Mouse (Mus musculus) erythroblast, embryonic 14.5 days (primary cell): ENCODE results near the gene Ackr3. TPM values are rescaled to one million over a fixed set of nuclear protein-coding genes. Genes with fewer than 3 reads are reported as not detected.

ENCODE experiments used
- H3K27me3 ChIP-seq: 2 replicates; pipeline ENCODE4 v1.6.1; 2012; ENCODE audit warnings: inconsistent platforms; ENCODE audit not compliant: control insufficient read depth
- H3K36me3 ChIP-seq: 2 replicates; pipeline ENCODE4 v1.6.1; 2012; ENCODE audit warnings: mild to moderate bottlenecking, inconsistent platforms; ENCODE audit not compliant: control insufficient read depth
- H3K4me1 ChIP-seq: 2 replicates; pipeline ENCODE4 v1.6.1; 2012; ENCODE audit warnings: inconsistent platforms; ENCODE audit not compliant: control insufficient read depth
- H3K4me3 ChIP-seq: replicated peaks from 2 replicates; pipeline ENCODE3; 2012; ENCODE audit warnings: moderate library complexity, mild to moderate bottlenecking, inconsistent platforms
- H3K9me3 ChIP-seq: 2 replicates; pipeline ENCODE4 v1.6.1; 2012; ENCODE audit warnings: low read length, inconsistent platforms, mixed read lengths; ENCODE audit not compliant: control insufficient read depth
- GATA1 ChIP-seq: IDR thresholded peaks from 2 replicates; pipeline ENCODE4 v1.6.1; 2012; ENCODE audit warnings: low read length, inconsistent platforms, mixed read lengths
- TAL1 ChIP-seq: IDR thresholded peaks from 3 replicates; pipeline ENCODE4 v1.6.1; 2012; ENCODE audit warnings: low read length, inconsistent platforms, mixed read lengths
- polyA plus RNA-seq: library from polyadenylated mRNA; stranded (reverse); fragments of >175 nt; gene quantifications from 2 replicates; pipeline ENCODE4 v1.2.3, GENCODE M21; 2012

Gene Ackr3
- polyA plus RNA-seq, 1 experiment, result not detected

DNA sequence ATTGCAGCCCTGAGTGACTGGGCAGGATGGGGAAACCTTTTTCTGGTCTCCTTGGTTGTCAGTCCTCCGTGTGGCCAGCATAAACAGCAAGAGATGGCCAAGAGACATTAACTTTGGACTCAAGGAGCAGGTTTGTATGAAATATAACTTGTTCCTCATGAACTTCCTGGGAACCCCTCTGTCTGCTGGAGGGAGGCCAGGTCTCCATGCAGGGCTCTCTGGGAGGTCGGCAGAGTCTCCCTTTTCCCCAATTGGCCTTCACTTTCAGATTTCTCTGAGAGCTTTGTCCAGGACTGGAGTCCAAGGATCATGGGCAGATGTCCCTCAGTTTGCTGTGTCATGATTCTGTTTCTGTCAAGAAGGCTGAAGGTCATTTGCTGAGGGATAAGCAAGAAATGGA lies 6.0 kb downstream of the Ackr3 start:
- TF ChIP-seq GATA1 (no peak), TAL1 (no peak)

DNA sequence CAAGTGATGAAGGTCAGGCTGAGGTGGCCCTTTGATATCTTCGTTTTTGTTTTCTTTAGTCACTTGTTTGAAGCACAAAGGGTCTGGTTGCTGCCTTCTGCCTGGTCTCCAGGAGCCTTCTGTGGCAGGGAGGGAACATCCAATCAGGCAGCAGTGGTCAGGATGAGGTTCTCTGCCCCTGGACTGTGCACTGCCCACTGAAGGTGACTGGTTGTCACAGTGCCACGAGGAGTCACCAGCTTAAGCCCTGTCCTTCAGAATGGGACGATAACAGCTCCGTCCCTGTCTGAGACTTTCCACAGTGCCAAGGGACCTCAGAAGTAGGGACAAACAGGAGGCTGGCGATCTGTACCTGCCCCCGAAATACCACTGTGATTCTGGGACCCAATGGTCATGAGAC lies 6.6 kb downstream of the Ackr3 start:
- Histone ChIP-seq H3K36me3 (no peaks in the 10 kb centered on the region), H3K27me3 (peaks cover 26% of the 10 kb centered on the region), H3K9me3 (no peaks in the 10 kb centered on the region), H3K4me3 (no peak overlapping the region), H3K4me1 (no peaks in the 10 kb centered on the region)
- TF ChIP-seq GATA1 (no peak), TAL1 (no peak)

More for the DNA sequence above, 6.0 kb downstream of the Ackr3 start:
- Histone ChIP-seq H3K36me3 (no peaks in the 10 kb centered on the region), H3K9me3 (no peaks in the 10 kb centered on the region), H3K27me3 (peaks cover 32% of the 10 kb centered on the region), H3K4me3 (no peak overlapping the region), H3K4me1 (no peaks in the 10 kb centered on the region)

DNA sequence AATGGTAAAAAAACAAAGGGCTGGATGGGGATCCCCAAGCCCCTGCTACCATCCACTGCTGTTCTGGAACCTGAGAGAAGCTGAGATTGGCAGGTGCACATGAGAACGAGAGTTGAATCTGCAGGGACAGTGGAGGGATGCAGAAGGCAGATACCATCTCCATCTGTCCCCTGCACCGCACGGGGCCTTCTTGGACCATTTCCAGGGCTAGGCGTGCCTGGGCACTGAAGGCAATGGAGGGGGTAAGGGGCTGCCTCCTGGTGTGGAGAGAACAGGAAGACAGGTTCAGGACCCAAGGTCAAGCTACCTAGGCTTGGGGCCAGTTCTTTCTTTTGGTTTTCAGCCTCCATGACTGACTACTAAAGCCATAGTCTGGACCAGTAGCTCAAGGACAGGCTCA lies 7.0 kb downstream of the Ackr3 start:
- no peak overlapping the region for H3K4me3 ChIP-seq
- H3K36me3 ChIP-seq, result no peaks in the 10 kb centered on the region
- H3K4me1 ChIP-seq, result no peaks in the 10 kb centered on the region
- no peaks in the 10 kb centered on the region for H3K9me3 ChIP-seq
- H3K27me3 ChIP-seq, result peaks cover 22% of the 10 kb centered on the region
- TF ChIP-seq TAL1, result no peak
- no peak for TF ChIP-seq GATA1

- H3K36me3 ChIP-seq, result no peaks in the 10 kb centered on the region
- TF ChIP-seq GATA1 (no peak), TAL1 (no peak)
- H3K4me3 ChIP-seq, result no peak overlapping the region
- H3K9me3 ChIP-seq, result no peaks in the 10 kb centered on the region
- peaks cover 7% of the 10 kb centered on the region for H3K27me3 ChIP-seq
- peaks cover 2% of the 10 kb centered on the region; the same call in 1 of the 2 replicates for H3K4me1 ChIP-seq
Measured at GRCm38 (mm10) chr1:90212376-90212775, 8.6 kb downstream of the Ackr3 start.

GRCm38 (mm10) chr1:90212901-90213300 lies 9.1 kb downstream of the Ackr3 start:
- no peak overlapping the region for H3K4me3 ChIP-seq
- TF ChIP-seq GATA1 (no peak), TAL1 (no peak)
- peaks cover 4% of the 10 kb centered on the region for H3K27me3 ChIP-seq
- no peaks in the 10 kb centered on the region for H3K36me3 ChIP-seq
- H3K4me1 ChIP-seq, result peaks cover 2% of the 10 kb centered on the region; the same call in 1 of the 2 replicates
- H3K9me3 ChIP-seq, result no peaks in the 10 kb centered on the region

- no peak for TF ChIP-seq TAL1
- no peak for TF ChIP-seq GATA1
- H3K27me3 ChIP-seq, result no peaks in the 10 kb centered on the region
Measured at GRCm38 (mm10) chr1:90214021-90214420, 10.2 kb downstream of the Ackr3 start.

DNA sequence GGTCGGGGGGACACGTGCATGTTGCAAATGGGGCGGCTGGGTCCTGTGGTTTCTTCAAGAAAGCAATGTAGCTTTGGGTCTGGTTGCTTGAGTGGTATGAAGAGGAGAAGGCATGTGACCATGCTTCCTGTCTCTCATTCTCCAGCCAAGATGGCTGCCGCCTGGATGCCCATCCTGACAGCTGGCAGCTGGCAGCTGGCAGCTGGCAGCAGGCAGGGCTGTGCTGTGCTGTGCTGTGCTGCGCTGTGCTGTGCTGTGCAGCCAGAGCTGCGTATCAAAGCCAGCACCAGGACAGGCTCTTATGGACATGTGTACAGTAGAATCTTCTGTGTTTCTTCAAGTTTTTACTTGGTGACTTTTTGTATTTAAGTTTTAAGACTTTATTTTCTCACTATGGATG lies 11.1 kb downstream of the Ackr3 start:
- H3K27me3 ChIP-seq, result no peaks in the 10 kb centered on the region
- TF ChIP-seq GATA1 (no peak), TAL1 (no peak)
- H3K36me3 ChIP-seq, result no peaks in the 10 kb centered on the region
- H3K9me3 ChIP-seq, result no peaks in the 10 kb centered on the region
- H3K4me3 ChIP-seq, result no peak overlapping the region
- peaks cover 2% of the 10 kb centered on the region; the same call in 1 of the 2 replicates for H3K4me1 ChIP-seq

More at GRCm38 (mm10) chr1:90214021-90214420, 10.2 kb downstream of the Ackr3 start:
- H3K4me3 ChIP-seq, result no peak overlapping the region
- H3K4me1 ChIP-seq, result peaks cover 2% of the 10 kb centered on the region; the same call in 1 of the 2 replicates
- no peaks in the 10 kb centered on the region for H3K9me3 ChIP-seq
- H3K36me3 ChIP-seq, result no peaks in the 10 kb centered on the region

DNA sequence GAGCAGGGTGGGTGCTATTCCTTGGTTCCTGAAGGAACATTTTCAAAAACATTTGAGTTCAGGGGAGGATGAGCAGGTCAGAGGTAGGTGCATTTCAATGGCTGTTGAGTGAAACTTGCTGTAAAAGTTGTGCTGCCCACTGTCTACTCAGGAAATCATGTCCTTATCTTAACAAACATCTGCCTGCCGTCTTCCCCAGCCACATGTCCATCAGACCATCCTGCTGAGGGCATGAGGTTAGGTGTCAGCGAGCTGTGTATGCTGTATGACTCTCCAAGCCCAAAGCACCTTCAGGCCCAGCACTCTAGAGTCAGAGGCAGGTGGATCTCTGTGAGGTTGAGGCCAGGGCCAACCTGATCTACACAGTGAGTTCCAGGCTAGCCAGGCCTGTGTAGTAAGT lies 12.1 kb downstream of the Ackr3 start:
- H3K4me1 ChIP-seq, result peaks cover 2% of the 10 kb centered on the region; the same call in 1 of the 2 replicates
- no peaks in the 10 kb centered on the region for H3K36me3 ChIP-seq
- H3K4me3 ChIP-seq, result no peak overlapping the region
- no peaks in the 10 kb centered on the region for H3K9me3 ChIP-seq
- no peaks in the 10 kb centered on the region for H3K27me3 ChIP-seq
- no peak for TF ChIP-seq TAL1
- TF ChIP-seq GATA1, result no peak

- Histone ChIP-seq H3K4me1 (peaks cover 2% of the 10 kb centered on the region; the same call in 1 of the 2 replicates), H3K4me3 (no peak overlapping the region), H3K27me3 (no peaks in the 10 kb centered on the region), H3K9me3 (no peaks in the 10 kb centered on the region), H3K36me3 (no peaks in the 10 kb centered on the region)
- TF ChIP-seq TAL1 (no peak), GATA1 (no peak)
Measured at GRCm38 (mm10) chr1:90216395-90216794, 12.6 kb downstream of the Ackr3 start.

DNA sequence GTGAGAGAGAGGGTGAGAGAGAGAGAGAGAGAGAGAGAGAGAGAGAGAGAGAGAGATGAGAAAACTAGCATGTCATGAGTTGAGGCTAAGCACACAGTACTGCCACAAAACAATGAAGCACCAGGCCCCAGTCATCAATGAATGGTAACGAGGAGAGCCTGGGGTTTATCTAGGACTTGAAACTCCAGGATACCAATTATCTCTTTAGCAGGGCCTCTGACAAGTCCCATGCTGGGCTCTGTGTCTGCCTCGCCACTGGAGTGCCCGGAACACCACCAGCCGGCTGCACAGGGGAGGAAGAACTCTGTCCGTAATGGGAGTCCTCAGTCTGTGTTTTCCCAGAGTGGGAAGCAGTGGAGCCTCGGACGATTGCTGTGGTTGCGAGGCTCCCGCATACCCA lies 16.5 kb downstream of the Ackr3 start:
- peaks cover 2% of the 10 kb centered on the region; the same call in 1 of the 2 replicates for H3K4me1 ChIP-seq
- TF ChIP-seq GATA1 (no peak), TAL1 (no peak)
- no peaks in the 10 kb centered on the region for H3K9me3 ChIP-seq
- H3K4me3 ChIP-seq, result no peak overlapping the region
- H3K27me3 ChIP-seq, result no peaks in the 10 kb centered on the region
- no peaks in the 10 kb centered on the region for H3K36me3 ChIP-seq
